Mouse (Mus musculus) heart, adult 9 months (tissue): Measurements from ENCODE around the gene Muc4.

ENCODE experiments used
- DNase-seq, 2 experiments: peaks; one replicate each; pipeline ENCODE4 v3.0.0; 2022; ENCODE audit warnings: low spot score in 2 of 2

Gene Muc4

DNA sequence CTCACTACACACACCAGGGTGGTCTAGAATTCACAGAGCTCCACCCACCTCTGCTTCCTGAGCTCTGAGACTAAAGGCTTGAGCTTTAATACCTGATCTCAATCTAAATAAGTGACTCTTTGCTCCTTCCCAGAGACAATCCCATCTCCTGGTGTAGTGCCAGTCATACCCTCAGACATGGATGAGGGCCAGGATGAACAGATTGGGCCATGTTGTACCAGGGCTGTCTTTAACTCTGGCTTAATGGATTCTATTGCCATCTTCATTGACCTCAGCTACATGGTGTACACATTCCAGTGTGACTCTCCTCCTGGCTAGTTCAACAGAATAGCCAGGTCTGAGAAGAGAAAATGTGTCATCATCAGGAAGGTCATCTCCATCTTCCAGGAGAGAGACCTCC lies 9.2 kb upstream of the Muc4 start:
- no peak for DNase-seq

- DNase-seq, result peak in 1 of 2 experiments; percentile 11
These were observed 7.4 kb upstream of the Muc4 start for GRCm38 (mm10) chr16:32728240-32728639.

GRCm38 (mm10) chr16:32728730-32729129 lies 7.0 kb upstream of the Muc4 start:
- no peak for DNase-seq

- no peak for DNase-seq
These were observed 2.5 kb upstream of the Muc4 start for GRCm38 (mm10) chr16:32733213-32733612.

- no peak for DNase-seq
These were observed 336 bp downstream of the Muc4 start for GRCm38 (mm10) chr16:32736022-32736421.

DNA sequence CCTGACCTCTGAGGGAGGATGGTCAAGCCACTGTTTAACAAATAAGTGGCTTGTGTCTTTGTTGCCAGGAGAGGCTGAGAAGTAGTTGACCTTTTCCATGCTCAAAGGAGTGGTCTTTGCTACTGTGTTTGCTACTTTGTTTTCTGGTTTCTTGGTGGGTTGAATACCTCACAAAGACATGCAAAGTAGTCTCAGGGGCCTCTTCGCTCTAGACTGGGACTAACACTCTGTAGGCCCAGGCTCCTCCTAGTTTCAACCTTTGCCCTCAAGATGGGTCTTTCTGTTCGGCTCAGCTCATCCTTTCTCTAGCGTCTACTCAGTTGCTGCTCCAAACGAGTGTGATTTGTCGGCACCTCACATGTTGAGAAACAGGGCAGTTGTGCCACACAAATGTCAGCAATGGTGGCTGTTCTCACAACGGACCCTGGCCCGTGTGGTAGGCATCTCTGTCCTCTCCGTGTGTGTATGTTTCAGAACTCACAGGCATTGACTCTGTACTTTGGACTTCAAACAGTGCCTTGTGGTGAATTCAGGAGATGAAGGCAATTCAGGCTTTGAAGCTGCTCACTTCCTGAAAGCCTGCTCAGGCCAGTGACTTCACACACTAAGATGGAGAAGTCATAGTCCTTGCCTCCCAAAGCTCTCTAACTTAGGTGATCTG lies 4.4 kb downstream of the Muc4 start:
- DNase-seq, result no peak

- DNase-seq, result no peak
These were observed 5.7 kb downstream of the Muc4 start for GRCm38 (mm10) chr16:32741366-32741765.

DNA sequence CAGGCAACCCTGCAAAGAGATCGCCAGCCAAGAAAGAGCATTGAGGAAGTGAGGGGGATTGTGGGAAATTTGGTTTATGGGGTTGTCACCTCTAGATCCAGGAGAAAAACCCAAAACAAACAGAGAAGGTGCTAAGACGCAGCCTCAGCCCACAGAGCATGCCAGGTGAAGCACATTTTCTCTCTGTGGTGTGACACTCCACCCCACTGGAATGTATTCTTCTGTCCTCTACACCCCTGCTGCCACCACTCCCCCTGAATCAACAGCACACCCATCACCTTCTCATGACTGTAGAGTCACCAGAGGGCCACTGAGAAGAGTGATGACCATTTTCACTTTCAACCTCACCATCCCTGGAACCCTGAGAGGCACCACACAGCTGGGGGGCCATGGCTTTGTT lies 7.0 kb downstream of the Muc4 start:
- no peak for DNase-seq

GRCm38 (mm10) chr16:32745852-32746251 lies 10.2 kb downstream of the Muc4 start:
- DNase-seq, result no peak

DNA sequence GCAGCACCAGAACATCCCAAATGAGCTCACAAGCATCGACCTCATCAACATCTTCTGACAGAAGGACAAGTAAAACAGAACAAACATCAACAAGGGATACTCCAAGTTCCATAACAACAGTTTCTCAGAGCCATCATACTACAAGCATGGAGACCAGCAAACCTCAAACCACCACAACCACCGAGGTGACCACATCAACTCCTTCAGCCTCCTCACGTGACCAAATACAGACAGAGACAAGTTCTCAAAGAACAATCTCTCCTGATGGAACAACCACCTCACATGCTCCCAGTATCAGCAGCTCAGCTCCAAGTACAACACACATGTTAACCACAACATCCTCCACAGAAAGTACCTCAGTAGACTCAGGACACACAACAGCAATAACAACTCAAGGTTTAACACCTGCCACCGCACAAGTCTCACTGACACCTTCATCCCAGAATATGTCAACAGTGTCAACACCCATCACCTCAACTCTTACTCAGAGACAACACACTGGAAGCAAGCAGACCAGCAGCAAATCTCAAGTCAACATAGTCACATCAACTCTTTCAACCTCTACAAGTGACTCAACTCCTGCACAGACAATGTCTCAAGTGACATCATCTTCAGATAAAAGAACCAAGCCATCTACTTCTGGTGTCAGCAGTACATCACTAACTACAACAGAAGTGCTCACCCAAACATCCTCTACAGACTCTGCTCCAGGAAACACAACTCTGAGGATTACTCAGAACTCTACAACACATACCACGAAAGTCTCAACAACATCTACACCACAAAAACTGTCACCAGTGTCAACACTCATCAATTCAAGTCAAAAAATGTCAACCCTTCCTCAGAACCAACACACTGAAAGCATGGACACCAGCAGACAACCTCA lies 14.8 kb downstream of the Muc4 start:
- no peak for DNase-seq

GRCm38 (mm10) chr16:32764550-32764949 lies 28.9 kb downstream of the Muc4 start:
- no peak for DNase-seq

- no peak for DNase-seq
These were observed 29.3 kb downstream of the Muc4 start for GRCm38 (mm10) chr16:32764961-32765360.

GRCm38 (mm10) chr16:32766904-32767303 lies 31.2 kb downstream of the Muc4 start:
- no peak for DNase-seq

GRCm38 (mm10) chr16:32776676-32777075 lies 41.0 kb downstream of the Muc4 start:
- no peak for DNase-seq

DNA sequence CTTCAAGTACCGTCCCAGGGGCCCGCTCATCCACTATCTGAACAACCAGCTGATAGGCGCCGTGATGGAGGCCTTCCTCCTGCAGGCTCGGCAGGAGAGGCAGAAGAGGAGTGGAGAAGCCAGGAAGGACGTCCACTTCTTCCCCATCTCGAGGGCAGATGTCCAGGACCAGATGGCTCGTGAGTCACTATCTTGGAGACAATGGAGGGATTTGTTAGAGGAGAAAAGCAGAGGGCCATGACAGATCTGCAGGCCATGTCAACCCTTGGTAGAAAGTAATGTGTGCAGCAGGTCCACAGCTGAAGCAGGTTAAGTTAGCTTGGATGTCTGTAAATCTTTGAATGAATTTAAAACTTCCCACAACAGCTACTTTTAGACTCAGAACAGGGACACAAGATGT lies 43.3 kb downstream of the Muc4 start:
- no peak for DNase-seq

DNA sequence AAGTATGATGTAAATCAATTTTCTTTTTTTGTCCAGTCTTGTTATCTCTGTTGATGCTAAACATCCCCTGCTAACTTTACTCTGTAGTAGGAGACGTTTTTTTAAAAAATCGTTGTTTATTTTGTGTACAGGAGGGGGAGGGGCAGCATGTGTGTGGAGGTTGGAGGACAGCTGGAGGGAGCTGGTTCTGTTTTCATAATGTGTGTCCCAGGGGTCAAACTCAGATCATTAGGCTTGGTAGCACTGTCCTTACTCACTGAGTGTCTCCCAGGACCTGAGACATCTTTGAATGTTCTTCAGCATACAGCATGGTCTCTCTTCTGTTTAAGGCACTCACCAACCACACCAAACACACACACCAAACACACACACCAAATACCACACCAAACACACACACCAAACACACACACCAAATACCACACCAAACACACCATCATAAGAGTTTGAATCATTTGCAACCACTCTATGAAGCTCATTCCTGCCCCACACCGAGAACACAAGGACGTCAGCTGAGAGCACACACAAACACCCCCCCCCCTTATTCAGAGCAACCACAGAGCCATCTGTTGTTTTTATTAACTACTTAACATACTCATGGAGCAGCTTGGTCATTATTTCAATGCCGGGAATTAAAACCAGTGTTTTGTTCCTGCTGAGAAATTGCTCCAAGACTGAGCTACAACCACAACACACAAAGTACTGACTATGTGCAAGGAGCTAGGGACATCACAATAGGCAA lies 47.8 kb downstream of the Muc4 start:
- no peak for DNase-seq

DNA sequence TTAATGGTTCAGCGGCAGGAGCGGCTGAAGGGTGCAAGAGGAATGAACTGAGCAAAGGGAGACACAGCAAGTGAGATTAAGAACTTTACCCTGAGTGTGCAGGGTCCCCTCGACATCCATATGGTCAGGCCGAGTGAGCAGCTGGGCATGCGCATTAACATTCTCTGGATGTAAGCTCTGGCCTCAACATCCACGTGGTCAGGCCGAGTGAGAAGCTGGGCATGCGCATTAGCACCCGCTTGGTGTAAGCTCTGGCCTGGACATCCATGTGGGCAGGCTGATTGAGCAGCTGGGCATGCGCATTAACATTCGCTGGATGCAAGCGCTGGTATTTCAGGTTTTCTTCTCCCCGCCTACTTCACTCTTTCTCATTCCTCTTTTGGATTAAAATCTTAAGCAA lies 49.2 kb downstream of the Muc4 start:
- no peak for DNase-seq

DNA sequence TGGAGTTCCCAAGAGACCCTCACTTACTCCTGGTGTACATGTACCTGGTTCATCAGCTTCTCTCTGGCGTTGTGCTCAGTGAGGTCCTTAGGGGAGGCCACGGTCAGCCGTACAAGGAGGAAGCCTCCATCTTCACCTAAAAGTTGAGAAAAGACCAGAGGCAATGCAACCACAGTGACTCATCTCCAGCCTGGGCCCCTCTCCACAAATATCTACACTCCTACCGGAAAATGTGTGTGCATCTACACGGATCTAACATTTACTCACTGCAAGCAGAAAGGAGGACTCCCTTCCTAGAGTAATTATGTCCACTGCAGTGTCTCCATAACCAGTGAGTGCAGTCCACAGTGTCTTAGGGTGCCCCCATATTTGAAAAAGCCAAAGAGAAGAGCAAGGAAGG lies 54.4 kb downstream of the Muc4 start:
- DNase-seq, result no peak

DNA sequence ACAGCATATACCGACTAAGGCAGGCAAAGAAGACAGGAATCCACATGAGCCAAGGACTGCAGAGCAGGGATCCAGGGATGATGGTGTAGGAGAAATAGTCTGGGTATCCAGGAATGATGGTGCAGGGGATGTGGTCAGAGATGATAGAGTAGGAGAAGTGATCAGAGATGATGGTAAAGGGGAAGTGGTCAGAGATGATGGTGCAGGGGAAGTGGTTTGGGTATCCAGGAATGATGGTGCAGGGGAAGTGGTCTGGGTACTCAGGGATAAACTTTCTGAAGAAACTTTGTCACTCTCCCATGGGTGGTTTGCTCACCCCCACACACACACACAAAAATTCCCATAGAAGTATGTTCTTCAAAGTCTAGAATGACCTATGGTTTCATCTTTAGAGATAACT lies 59.5 kb downstream of the Muc4 start:
- DNase-seq, result no peak

DNA sequence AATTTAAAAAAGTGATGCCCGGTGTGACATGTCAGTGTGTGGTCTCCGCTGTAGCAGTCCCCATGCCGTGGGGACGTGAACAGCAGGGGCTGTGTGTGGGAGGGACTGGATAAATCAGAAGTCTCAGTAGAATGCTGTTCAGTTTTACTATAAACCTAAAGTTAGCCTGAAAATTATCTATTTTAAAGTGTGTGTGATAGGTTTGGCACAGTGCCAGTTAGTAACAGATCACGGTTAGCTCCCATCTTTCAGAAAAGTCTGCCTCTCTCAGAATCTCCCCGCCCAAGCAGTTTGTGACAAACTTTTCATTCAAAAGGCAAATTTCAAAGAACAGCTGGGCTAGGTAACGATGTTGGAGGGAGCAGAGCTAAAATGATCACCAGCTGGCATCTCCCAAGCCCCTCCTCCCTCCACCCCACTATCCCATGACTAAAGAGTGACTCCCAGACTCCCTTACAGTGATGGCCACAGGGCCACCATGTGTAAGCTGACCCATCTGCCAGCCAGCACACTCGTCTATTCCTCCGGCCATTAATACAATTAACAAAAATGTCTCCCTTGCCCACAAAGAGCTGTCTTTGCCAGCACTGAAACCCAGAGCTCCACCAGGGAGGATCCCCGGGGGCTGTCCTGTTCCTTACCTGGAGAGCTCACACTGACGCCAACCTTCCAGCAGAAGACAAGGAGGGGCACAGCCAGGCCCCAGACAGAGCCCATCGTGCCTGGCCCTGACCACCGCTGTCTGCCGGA lies 61.2 kb downstream of the Muc4 start:
- DNase-seq, result no peak

DNA sequence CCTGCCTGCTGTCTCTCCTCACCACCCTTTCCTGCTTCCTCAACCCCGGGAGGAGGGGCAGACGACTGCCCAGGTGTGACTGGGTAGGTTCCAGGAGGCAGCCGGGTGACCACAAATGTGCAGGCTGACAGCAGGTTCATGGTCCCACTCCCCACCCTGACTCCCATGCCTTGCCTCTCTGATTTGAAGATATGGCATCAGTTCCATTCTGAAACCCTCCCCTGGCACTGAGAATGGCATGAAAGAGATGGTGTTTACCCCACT lies 61.7 kb downstream of the Muc4 start, which contains the start of gene Muc20:
Gene Muc20, minus strand, starts transcription at position 10 of the 264 bp plus-strand sequence.
- DNase-seq, result no peak

DNA sequence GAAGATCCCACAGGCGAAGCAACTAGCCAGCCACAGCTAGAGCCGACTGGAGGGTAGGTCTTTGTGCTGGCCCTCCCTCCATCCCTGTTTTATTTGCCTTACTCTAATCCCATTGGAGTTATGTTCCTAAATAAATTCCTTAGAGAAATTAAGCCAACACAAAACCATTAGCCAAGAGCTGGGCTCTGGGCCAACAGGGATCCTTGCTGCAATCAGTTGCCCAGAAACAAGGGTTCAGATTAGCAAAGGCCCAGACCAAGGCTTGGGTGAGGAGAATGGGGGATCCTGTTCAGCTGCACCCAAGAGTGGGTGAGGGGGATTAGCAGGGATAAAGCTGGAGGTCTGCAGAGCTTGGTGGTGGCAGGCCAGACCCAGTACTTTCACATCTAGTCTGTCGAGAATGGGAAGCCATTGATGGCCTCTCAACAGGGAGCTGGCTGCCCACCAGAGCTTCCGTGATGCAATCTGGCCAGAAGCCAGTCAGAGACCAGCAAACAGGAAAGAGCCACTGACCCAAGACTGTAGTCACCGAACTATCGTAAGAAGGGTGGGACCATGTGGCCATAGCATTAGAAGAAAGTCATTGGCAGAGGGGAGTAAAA lies 67.7 kb downstream of the Muc4 start:
- peak; percentile 84 to 88 for DNase-seq
